Mouse (Mus musculus) liver, adult 2 months (tissue): Measurements from ENCODE around the gene Lin7b.

ENCODE experiments used
- CTCF ChIP-seq: fragments of 200-500 bp; IDR thresholded peaks from 2 replicates; pipeline ENCODE4 v1.5.1; 2011; ENCODE audit warnings: low read depth, low read length, control low read depth
- POLR2A ChIP-seq: fragments of 200-500 bp; IDR thresholded peaks from 2 replicates; pipeline ENCODE4 v1.6.1; 2011; ENCODE audit warnings: low read length, control low read depth; ENCODE audit not compliant: insufficient read depth; ENCODE audit errors: extremely low read depth

DNA sequence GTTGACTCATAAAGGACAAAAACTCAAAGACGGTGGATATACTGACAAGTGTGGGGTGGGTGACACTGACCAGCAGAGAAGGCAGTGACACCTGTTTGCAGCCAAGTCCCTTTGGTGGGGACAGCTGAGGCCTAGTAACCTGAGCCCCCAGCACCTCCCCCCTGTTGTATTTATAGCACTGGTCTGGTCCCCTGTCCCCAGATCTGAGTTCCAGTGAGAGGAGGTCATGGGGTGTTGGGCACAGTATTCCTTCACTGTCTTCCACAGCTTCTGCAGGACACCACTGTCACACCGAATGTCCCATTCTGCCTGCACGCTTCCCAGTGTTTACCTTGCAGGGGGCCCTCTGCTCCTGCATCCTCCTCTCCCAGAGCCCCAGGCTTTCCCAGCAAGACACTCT lies 35.8 kb downstream of the Lin7b start:
- TF ChIP-seq CTCF (no peak), POLR2A (no peak)
